Mouse (Mus musculus): ENCODE measurements around the gene Pmis2.
A peak's percentile ranks its signal among the peaks of the same experiment; 100 is the strongest.

DNA sequence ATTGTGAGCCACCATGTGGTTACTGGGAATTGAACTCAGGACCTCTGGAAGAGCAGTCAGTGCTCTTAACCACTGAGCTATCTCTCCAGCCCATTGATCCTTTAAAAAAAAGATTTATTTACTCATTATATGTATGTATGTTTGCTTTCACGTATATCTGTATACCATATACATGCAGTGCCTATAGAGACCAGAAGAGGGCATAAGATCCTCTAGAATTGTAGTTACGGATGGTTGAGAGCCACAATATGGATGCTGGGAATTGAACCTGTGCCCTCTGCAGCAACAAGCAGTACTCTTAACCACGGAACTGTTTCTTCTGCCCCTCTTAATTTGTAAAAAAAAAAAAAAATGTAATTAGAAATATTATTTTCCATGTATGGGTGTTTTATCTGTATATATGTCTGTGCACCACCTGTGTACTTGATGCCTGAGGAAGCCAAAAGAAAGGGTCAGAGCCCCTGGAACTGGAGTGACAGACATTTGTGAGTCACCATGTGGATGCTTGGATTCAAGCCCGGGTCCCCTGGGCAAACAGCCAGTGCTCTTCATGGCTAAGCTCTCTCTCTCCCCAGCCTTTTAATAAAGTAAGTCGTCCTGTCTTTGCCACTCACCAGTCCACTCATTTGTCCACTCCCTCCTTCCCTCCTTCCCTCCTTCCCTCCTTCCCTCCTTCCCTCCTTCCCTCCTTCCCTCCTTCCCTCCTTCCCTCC lies 7.0 kb upstream of the Pmis2 start:
- TF ChIP-seq CTCF (IDR thresholded peaks at IDR 0.05) = peak; percentile 34; the same call in 1 of the 2 replicates
- TF ChIP-seq EP300 (IDR thresholded peaks at IDR 0.05) = no peak

All from lung, postnatal 0 days (tissue).